Mouse (Mus musculus) neutrophil, adult 59 days (primary cell): ENCODE results near the gene Gcfc2. TPM values are rescaled to one million over a fixed set of nuclear protein-coding genes. Genes with fewer than 3 reads are reported as not detected.

Experiments used
- total RNA-seq, 2 experiments: library from RNA; stranded (reverse); gene quantifications; 1 replicate in 1 of 2; 2 replicates in 1 of 2; pipeline ENCODE4 v1.2.4; 2023

Gcfc2 gene
- total RNA-seq = 1 to 10 TPM; 5.6 to 9.4 TPM

DNA sequence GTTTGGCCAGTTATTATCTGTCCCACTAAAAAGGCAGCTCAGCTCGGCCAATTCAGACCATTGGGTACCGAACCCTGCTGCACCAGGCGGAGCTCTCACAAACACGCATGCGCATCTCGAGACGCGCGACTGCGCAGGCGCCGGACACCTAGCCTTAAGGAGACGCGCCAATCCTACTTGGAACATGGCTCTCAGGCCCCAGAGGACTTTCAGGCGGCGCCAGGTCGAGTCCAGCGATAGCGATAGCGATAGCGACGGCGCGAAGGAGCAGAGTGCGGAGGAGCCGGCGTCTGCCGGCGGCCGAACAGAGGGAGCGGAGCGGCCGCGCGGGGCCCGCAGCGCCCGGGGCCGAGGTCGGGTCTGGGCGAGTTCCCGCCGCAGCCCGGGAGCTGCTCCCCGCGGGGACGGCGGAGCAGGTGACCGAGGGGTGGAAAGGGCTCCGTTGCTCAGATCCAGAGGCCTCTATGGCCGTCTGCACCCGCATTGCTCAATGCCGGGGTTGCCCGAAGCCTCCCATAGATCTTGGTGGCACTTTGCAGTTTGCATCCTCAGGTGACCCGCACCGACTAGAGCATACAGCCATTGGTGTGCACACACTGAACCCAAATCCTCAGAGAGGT is at the start of gene Gcfc2:
Gene Gcfc2 (plus strand): TSS at position 147 of the 620 bp plus-strand sequence.

DNA sequence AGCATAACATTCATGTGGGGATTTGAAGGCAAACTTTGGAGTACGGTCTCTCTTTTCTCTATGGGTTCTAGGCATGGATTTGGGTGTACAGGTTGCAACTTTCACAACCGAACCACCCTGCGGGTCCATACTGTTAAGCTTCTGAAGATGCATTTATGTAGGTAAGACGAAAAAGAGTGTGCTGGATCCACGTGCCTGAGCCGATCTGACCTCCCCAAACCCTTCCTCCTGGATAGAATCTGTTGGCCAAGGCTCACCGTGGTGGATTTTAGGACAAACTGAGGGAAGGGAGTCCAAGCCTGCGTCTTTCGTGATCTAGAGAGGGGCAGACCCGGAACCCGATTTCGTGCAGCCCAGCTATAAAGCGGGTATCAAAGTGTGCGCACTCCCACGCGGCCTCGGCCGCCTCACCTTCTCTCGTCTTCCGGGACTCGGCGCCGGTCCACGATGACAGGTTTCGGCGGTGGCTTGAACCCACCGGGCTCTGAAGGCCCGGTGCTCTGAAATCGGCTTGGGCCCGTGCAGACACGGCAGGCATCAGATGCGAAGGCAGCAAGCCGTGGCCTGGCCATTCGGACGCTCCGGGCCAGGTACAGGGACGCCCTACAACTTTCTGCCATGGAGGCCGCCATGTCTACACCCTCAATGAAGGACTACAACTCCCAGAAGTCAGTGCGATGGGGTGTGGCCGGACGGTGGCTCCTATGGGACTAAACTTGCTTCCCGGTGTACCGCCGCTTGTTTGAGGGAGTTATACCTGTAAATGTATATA is 42.0 kb downstream of the Gcfc2 start, which contains the start of gene Mrpl19:
Gene Mrpl19 (minus strand): TSS at position 663 of the 772 bp plus-strand sequence.

Other genes with a start within 250 kb of the Gcfc2 start
- 10 to 100 TPM; 16.5 to 20.2 TPM for gene Mrpl19, start 42.3 kb downstream of the Gcfc2 start, total RNA-seq
- gene Eva1a, start 117.4 kb downstream of the Gcfc2 start, total RNA-seq = not detected